Mouse (Mus musculus): ENCODE results near the gene Spsb4. TPM values are rescaled to one million over a fixed set of nuclear protein-coding genes. Genes with fewer than 3 reads are reported as not detected.

Gene Spsb4
- polyA plus RNA-seq, 1 experiment from 2014 or later: 70.3 TPM

GRCm38 (mm10) chr9:97011454-97012195 lies 7.0 kb downstream of the Spsb4 start:
- Histone ChIP-seq H3K27me3 (ENCODE audit: low read depth, poor library complexity, severe bottlenecking) (peaks cover 5% of the 10 kb centered on the region; the same call in 1 of the 2 replicates), H3K36me3 (peaks cover 70% of the 10 kb centered on the region), H3K27ac (no peak overlapping the region), H3K9me3 (replicated peaks) (no peaks in the 10 kb centered on the region), H3K4me3 (no peak overlapping the region), H3K4me1 (peaks cover 58% of the 10 kb centered on the region)
- 81% methylated on average over 15 of the region's 15 CpGs for WGBS
- no peak for DNase-seq (ENCODE audit: low spot score)

- Histone ChIP-seq H3K4me1 (peaks cover 47% of the 10 kb centered on the region), H3K9me3 (replicated peaks) (no peaks in the 10 kb centered on the region), H3K36me3 (peaks cover 74% of the 10 kb centered on the region), H3K27ac (no peak overlapping the region), H3K27me3 (ENCODE audit: low read depth, poor library complexity, severe bottlenecking) (no peaks in the 10 kb centered on the region; the same call in 1 of the 2 replicates), H3K4me3 (no peak overlapping the region)
- WGBS: 94% methylated on average over 6 of the region's 6 CpGs
- no peak for DNase-seq (ENCODE audit: low spot score)
Measured at GRCm38 (mm10) chr9:97010447-97010846, 8.2 kb downstream of the Spsb4 start.

- WGBS: 12% methylated on average over 3 of the region's 3 CpGs
Measured at GRCm38 (mm10) chr9:97004726-97005125, 13.9 kb downstream of the Spsb4 start.

DNA sequence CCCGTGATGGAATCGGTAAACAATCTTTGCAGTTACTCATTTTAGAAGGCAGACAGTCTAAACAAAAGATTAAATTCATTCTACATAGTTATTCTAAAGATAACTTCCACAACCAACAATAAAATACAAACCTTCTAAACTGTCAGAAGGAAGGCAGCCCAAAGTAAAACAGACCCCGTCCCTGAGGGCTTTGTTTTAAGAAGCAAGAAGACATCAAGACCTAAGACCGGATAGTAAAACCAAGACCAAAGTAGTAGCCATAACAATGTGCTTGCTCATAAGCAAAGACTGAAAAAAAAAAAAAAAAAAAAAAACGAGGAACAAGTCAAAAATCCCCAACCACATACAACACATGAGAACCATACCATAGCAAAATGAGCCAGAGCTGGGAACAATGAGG lies 15.5 kb downstream of the Spsb4 start:
- H3K9me3 ChIP-seq (replicated peaks): no peaks in the 10 kb centered on the region
- no peak for DNase-seq (ENCODE audit: low spot score)
- WGBS: 66% methylated on average over 4 of the region's 5 CpGs
- H3K4me1 ChIP-seq: peaks cover 30% of the 10 kb centered on the region
- H3K4me3 ChIP-seq: no peak overlapping the region
- H3K36me3 ChIP-seq: peaks cover 18% of the 10 kb centered on the region
- no peak overlapping the region for H3K27ac ChIP-seq
- no peaks in the 10 kb centered on the region for H3K27me3 ChIP-seq (ENCODE audit: low read depth, poor library complexity, severe bottlenecking)

More at GRCm38 (mm10) chr9:97004726-97005125, 13.9 kb downstream of the Spsb4 start:
- Histone ChIP-seq H3K27me3 (ENCODE audit: low read depth, poor library complexity, severe bottlenecking) (no peaks in the 10 kb centered on the region), H3K4me1 (peaks cover 30% of the 10 kb centered on the region), H3K4me3 (no peak overlapping the region), H3K9me3 (replicated peaks) (no peaks in the 10 kb centered on the region), H3K36me3 (peaks cover 33% of the 10 kb centered on the region), H3K27ac (no peak overlapping the region; the same call in 1 of the 2 replicates)
- no peak for DNase-seq (ENCODE audit: low spot score)

- H3K4me1 ChIP-seq: peaks cover 30% of the 10 kb centered on the region
- H3K36me3 ChIP-seq: peaks cover 13% of the 10 kb centered on the region
- 80% methylated on average over 8 of the region's 8 CpGs for WGBS
Measured at GRCm38 (mm10) chr9:97002654-97003053, 16.0 kb downstream of the Spsb4 start.

DNA sequence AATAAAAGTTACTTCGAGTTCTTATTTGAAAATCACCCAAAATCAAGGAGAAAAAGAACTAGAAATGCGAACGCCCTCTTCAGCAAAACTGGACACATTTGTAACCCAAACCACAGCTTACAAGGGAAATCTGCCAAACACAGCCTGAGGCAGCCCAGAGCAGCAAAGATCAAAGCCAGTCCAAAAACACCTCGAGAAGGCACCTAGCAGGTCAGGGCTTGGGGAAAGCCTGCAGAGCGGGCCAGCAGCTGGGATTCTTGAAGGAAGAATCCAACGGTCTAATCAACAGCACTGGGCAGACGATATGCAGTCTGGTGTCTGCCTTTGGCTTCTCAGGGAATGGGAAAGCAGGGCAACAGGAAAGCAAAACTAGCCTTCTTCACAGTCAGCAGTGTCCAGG lies 16.6 kb downstream of the Spsb4 start:
- Histone ChIP-seq H3K27me3 (ENCODE audit: low read depth, poor library complexity, severe bottlenecking) (no peaks in the 10 kb centered on the region), H3K9me3 (replicated peaks) (no peaks in the 10 kb centered on the region), H3K4me1 (peaks cover 30% of the 10 kb centered on the region), H3K4me3 (no peak overlapping the region), H3K36me3 (peaks cover 11% of the 10 kb centered on the region; the same call in 1 of the 2 replicates), H3K27ac (peak overlapping the region; percentile 32; the same call in 1 of the 2 replicates)
- no peak for DNase-seq (ENCODE audit: low spot score)
- 41% methylated on average over 7 of the region's 7 CpGs for WGBS

More at GRCm38 (mm10) chr9:97002654-97003053, 16.0 kb downstream of the Spsb4 start:
- H3K4me3 ChIP-seq: no peak overlapping the region
- no peak overlapping the region; the same call in 1 of the 2 replicates for H3K27ac ChIP-seq
- H3K27me3 ChIP-seq (ENCODE audit: low read depth, poor library complexity, severe bottlenecking): no peaks in the 10 kb centered on the region
- no peak for DNase-seq (ENCODE audit: low spot score)
- H3K9me3 ChIP-seq (replicated peaks): no peaks in the 10 kb centered on the region

- Histone ChIP-seq H3K4me1 (peaks cover 30% of the 10 kb centered on the region), H3K27me3 (ENCODE audit: low read depth, poor library complexity, severe bottlenecking) (no peaks in the 10 kb centered on the region), H3K36me3 (peaks cover 11% of the 10 kb centered on the region; the same call in 1 of the 2 replicates), H3K27ac (no peak overlapping the region), H3K4me3 (no peak overlapping the region), H3K9me3 (replicated peaks) (no peaks in the 10 kb centered on the region)
- WGBS: 86% methylated on average over 10 of the region's 10 CpGs
- peak; percentile 25 for DNase-seq (ENCODE audit: low spot score)
Measured at GRCm38 (mm10) chr9:97001458-97001857, 17.2 kb downstream of the Spsb4 start.

GRCm38 (mm10) chr9:96995717-96996116 lies 22.9 kb downstream of the Spsb4 start:
- WGBS: 96% methylated on average over 25 of the region's 25 CpGs
- H3K36me3 ChIP-seq: peaks cover 48% of the 10 kb centered on the region
- no peaks in the 10 kb centered on the region for H3K9me3 ChIP-seq (replicated peaks)
- H3K27ac ChIP-seq: no peak overlapping the region
- H3K4me3 ChIP-seq: no peak overlapping the region
- H3K4me1 ChIP-seq: peaks cover 35% of the 10 kb centered on the region
- no peak for DNase-seq (ENCODE audit: low spot score)
- H3K27me3 ChIP-seq (ENCODE audit: low read depth, poor library complexity, severe bottlenecking): no peaks in the 10 kb centered on the region

GRCm38 (mm10) chr9:96994733-96995132 lies 23.9 kb downstream of the Spsb4 start:
- peaks cover 45% of the 10 kb centered on the region for H3K4me1 ChIP-seq
- no peak for DNase-seq (ENCODE audit: low spot score)
- no peaks in the 10 kb centered on the region for H3K27me3 ChIP-seq (ENCODE audit: low read depth, poor library complexity, severe bottlenecking)
- peaks cover 51% of the 10 kb centered on the region for H3K36me3 ChIP-seq
- H3K9me3 ChIP-seq (replicated peaks): no peaks in the 10 kb centered on the region
- H3K4me3 ChIP-seq: no peak overlapping the region
- no peak overlapping the region for H3K27ac ChIP-seq
- WGBS: 89% methylated on average over 9 of the region's 9 CpGs

DNA sequence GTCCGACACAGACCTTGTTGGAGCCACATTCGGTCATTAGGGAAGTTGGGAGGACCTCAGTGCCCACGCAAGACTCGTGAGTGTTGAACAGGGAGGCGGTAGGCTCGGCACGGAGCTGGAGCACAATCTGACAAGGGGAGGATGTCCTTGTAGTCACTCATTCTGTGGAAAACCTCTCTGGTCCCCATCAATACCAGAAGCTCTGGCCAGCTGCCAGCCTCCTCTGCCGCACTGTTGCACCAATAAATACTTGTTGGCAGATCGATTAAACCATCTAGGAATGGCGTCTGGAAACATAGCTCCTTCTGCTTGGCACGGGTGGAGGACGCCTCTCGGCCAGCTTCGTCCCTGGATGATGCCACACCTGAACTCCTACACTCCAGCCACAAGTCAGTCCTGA lies 27.5 kb downstream of the Spsb4 start:
- peaks cover 81% of the 10 kb centered on the region for H3K4me1 ChIP-seq
- no peaks in the 10 kb centered on the region for H3K27me3 ChIP-seq (ENCODE audit: low read depth, poor library complexity, severe bottlenecking)
- H3K9me3 ChIP-seq (replicated peaks): no peaks in the 10 kb centered on the region
- 87% methylated on average over 14 of the region's 14 CpGs for WGBS
- H3K4me3 ChIP-seq: no peak overlapping the region
- H3K36me3 ChIP-seq: peaks cover 48% of the 10 kb centered on the region
- no peak overlapping the region for H3K27ac ChIP-seq
- DNase-seq (ENCODE audit: low spot score): no peak

GRCm38 (mm10) chr9:96989389-96989990 lies 29.2 kb downstream of the Spsb4 start:
- H3K4me3 ChIP-seq: no peak overlapping the region
- WGBS: 23% methylated on average over 10 of the region's 10 CpGs
- peak; percentile 70 for DNase-seq (ENCODE audit: low spot score)

GRCm38 (mm10) chr9:96986797-96987473 lies 31.7 kb downstream of the Spsb4 start:
- no peaks in the 10 kb centered on the region for H3K27me3 ChIP-seq (ENCODE audit: low read depth, poor library complexity, severe bottlenecking)
- peaks cover 20% of the 10 kb centered on the region for H3K36me3 ChIP-seq
- WGBS: 8% methylated on average over 11 of the region's 11 CpGs
- DNase-seq (ENCODE audit: low spot score): peak; percentile 65
- H3K4me3 ChIP-seq: no peak overlapping the region
- no peaks in the 10 kb centered on the region for H3K9me3 ChIP-seq (replicated peaks)
- H3K4me1 ChIP-seq: peaks cover 99% of the 10 kb centered on the region
- peak overlapping the region; percentile 74 for H3K27ac ChIP-seq

More at GRCm38 (mm10) chr9:96989389-96989990, 29.2 kb downstream of the Spsb4 start:
- H3K27ac ChIP-seq: peak overlapping the region; percentile 4
- peaks cover 94% of the 10 kb centered on the region for H3K4me1 ChIP-seq
- H3K9me3 ChIP-seq (replicated peaks): no peaks in the 10 kb centered on the region
- H3K36me3 ChIP-seq: peaks cover 32% of the 10 kb centered on the region
- no peaks in the 10 kb centered on the region for H3K27me3 ChIP-seq (ENCODE audit: low read depth, poor library complexity, severe bottlenecking)

DNA sequence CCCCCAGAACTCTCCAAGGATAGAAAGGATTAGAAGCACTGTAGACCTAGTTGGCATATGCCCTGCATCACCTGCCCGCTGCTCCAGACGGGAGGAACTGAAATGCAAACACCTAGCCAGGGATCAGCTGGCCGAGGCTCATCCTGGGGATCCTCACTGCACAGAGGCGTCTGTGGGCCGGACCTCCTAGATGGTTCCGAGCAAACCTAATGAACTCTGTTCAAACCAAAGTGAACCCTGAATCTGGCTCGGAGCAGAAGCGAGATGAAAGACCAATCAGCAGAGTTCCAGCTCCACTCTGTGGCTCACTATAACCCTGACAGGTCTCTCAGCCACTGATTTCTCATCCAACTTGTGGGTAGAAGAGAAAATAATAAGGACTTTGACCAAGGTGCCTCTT lies 34.6 kb downstream of the Spsb4 start:
- WGBS: 91% methylated on average over 8 of the region's 8 CpGs
- H3K27ac ChIP-seq: peak overlapping the region; percentile 88; the same call in 1 of the 2 replicates
- no peaks in the 10 kb centered on the region for H3K27me3 ChIP-seq (ENCODE audit: low read depth, poor library complexity, severe bottlenecking)
- no peak for DNase-seq (ENCODE audit: low spot score)
- H3K4me3 ChIP-seq: no peak overlapping the region
- H3K9me3 ChIP-seq (replicated peaks): no peaks in the 10 kb centered on the region
- peaks cover 8% of the 10 kb centered on the region for H3K36me3 ChIP-seq
- H3K4me1 ChIP-seq: peaks cover 100% of the 10 kb centered on the region

All from limb, embryonic 10.5 days (tissue).